Mouse (Mus musculus) heart, embryonic 16.5 days (tissue): ENCODE results near the gene Upk3b. TPM values are rescaled to one million over a fixed set of nuclear protein-coding genes. Genes with fewer than 3 reads are reported as not detected.
"Not testable (repeated sequence)": the region's sequence is repeated elsewhere in the genome, so short reads cannot be mapped to it uniquely, and the experiment has no call there.

Source experiments
- ATAC-seq: fragments of 200-750 bp; cut with Nextera tagmentation; replicated peaks from 2 replicates; pipeline ENCODE4 v1.8.0; 2017; ENCODE audit warnings: moderate number of reproducible peaks; ENCODE audit not compliant: insufficient read depth, low FRiP score; ENCODE audit errors: extremely low read depth
- H3K27ac ChIP-seq: fragments of 300-500 bp; sonication (generic); 2 replicates; pipeline ENCODE4 v1.5.1; 2014; ENCODE audit warnings: mild to moderate bottlenecking, low read length, control low read depth, moderate library complexity
- H3K27me3 ChIP-seq: fragments of 300-500 bp; sonication (generic); 2 replicates; pipeline ENCODE4 v1.6.1; 2014; ENCODE audit warnings: low read length, mixed read lengths; ENCODE audit not compliant: control insufficient read depth, insufficient read depth
- H3K36me3 ChIP-seq: fragments of 300-500 bp; sonication (generic); 2 replicates; pipeline ENCODE4 v1.6.1; 2014; ENCODE audit not compliant: control insufficient read depth, insufficient read depth
- H3K4me1 ChIP-seq: fragments of 300-500 bp; sonication (generic); 2 replicates; pipeline ENCODE4 v1.6.1; 2014; ENCODE audit warnings: low read length, mixed read lengths; ENCODE audit not compliant: control insufficient read depth, insufficient read depth
- H3K4me2 ChIP-seq: fragments of 300-500 bp; sonication (generic); 2 replicates; pipeline ENCODE4 v1.6.1; 2014; ENCODE audit warnings: low read depth, mild to moderate bottlenecking, control low read depth, low read length
- H3K4me3 ChIP-seq: fragments of 300-500 bp; sonication (generic); 2 replicates; pipeline ENCODE4 v1.5.1; 2014; ENCODE audit warnings: mild to moderate bottlenecking, control low read depth, low read length
- H3K9ac ChIP-seq: fragments of 300-500 bp; sonication (generic); 2 replicates; pipeline ENCODE4 v1.6.1; 2014; ENCODE audit warnings: low read length, control low read depth
- H3K9me3 ChIP-seq: fragments of 300-500 bp; sonication (generic); replicated peaks from 2 replicates; pipeline ENCODE4 v1.6.1; 2016; ENCODE audit warnings: low read length; ENCODE audit not compliant: control insufficient read depth
- WGBS: fragments of 180-500 bp; shearing (Covaris S2); extraction: QIAGEN DNeasy Blood & Tissue Kit; methylation state at CpG from one replicate; pipeline ENCODE4 v1.1.7; 2014; 5-methylcytosine and 5-hydroxymethylcytosine counted together
- polyA plus RNA-seq: library from polyadenylated mRNA; unstranded; fragments of >200 nt; fragmentation: Nextera tagmentation; extraction: Ambion mirVana; gene quantifications from 2 replicates; pipeline ENCODE4 v1.2.1, GENCODE M21; 2015

Gene Upk3b
- polyA plus RNA-seq, 1 experiment from 2014 or later, result 28.7 TPM

- no peak for ATAC-seq
- Histone ChIP-seq H3K4me3 (no peak overlapping the region), H3K9ac (no peak overlapping the region), H3K27ac (no peak overlapping the region), H3K4me1 (no peaks in the 10 kb centered on the region), H3K27me3 (no peaks in the 10 kb centered on the region), H3K4me2 (no peak overlapping the region), H3K9me3 (no peaks in the 10 kb centered on the region), H3K36me3 (no peaks in the 10 kb centered on the region)
- WGBS, result 69% methylated on average over 13 of the region's 13 CpGs
Observed at GRCm38 (mm10) chr5:136044865-136045264, 6.6 kb downstream of the Upk3b start.

GRCm38 (mm10) chr5:136045408-136045807, 7.1 kb downstream of the Upk3b start:
- WGBS, result 37% methylated on average over 9 of the region's 9 CpGs
- Histone ChIP-seq H3K9ac (no peak overlapping the region), H3K4me3 (no peak overlapping the region), H3K9me3 (no peaks in the 10 kb centered on the region), H3K27ac (no peak overlapping the region), H3K4me1 (no peaks in the 10 kb centered on the region), H3K27me3 (no peaks in the 10 kb centered on the region), H3K4me2 (no peak overlapping the region), H3K36me3 (no peaks in the 10 kb centered on the region)
- ATAC-seq, result no peak

- H3K9ac ChIP-seq, result no peak overlapping the region
- no peak overlapping the region for H3K4me2 ChIP-seq
- H3K4me3 ChIP-seq, result no peak overlapping the region
- no peaks in the 10 kb centered on the region for H3K9me3 ChIP-seq
- no peak overlapping the region for H3K27ac ChIP-seq
- ATAC-seq, result 0 out of 2 replicates have a peak, but pooled peaks have one; percentile 30
- H3K4me1 ChIP-seq, result no peaks in the 10 kb centered on the region
- 3% methylated on average over 10 of the region's 10 CpGs for WGBS
- H3K36me3 ChIP-seq, result no peaks in the 10 kb centered on the region
- no peaks in the 10 kb centered on the region for H3K27me3 ChIP-seq
Observed at GRCm38 (mm10) chr5:136045987-136046386, 7.7 kb downstream of the Upk3b start.

- not testable (repeated sequence) for H3K4me2 ChIP-seq, H3K27ac ChIP-seq, H3K27me3 ChIP-seq, H3K36me3 ChIP-seq, H3K4me3 ChIP-seq, H3K9ac ChIP-seq, H3K9me3 ChIP-seq, ATAC-seq
- H3K4me1 ChIP-seq, result peaks cover 10% of the 10 kb centered on the region
Observed at GRCm38 (mm10) chr5:136048541-136048940, 10.2 kb downstream of the Upk3b start.

GRCm38 (mm10) chr5:136049926-136050325, 11.6 kb downstream of the Upk3b start:
- no peak for ATAC-seq
- Histone ChIP-seq H3K27ac (no peak overlapping the region), H3K9me3 (no peaks in the 10 kb centered on the region), H3K4me3 (no peak overlapping the region), H3K36me3 (no peaks in the 10 kb centered on the region), H3K9ac (no peak overlapping the region), H3K27me3 (no peaks in the 10 kb centered on the region), H3K4me1 (peaks cover 10% of the 10 kb centered on the region), H3K4me2 (no peak overlapping the region)
- WGBS, result 57% methylated on average over 6 of the region's 6 CpGs

- Histone ChIP-seq H3K27me3 (no peaks in the 10 kb centered on the region), H3K4me2 (0 out of 2 replicates have a peak overlapping the region, but pooled peaks have one; percentile 9), H3K36me3 (no peaks in the 10 kb centered on the region), H3K4me1 (peaks cover 10% of the 10 kb centered on the region), H3K27ac (peak overlapping the region; percentile 66), H3K9me3 (no peaks in the 10 kb centered on the region), H3K4me3 (no peak overlapping the region), H3K9ac (no peak overlapping the region)
- WGBS, result 16% methylated on average over 10 of the region's 10 CpGs
- peak; percentile 85 for ATAC-seq
Observed at GRCm38 (mm10) chr5:136051231-136052085, 13.2 kb downstream of the Upk3b start.

- WGBS, result 76% methylated on average over 8 of the region's 8 CpGs
- H3K9ac ChIP-seq, result no peak overlapping the region
- no peak for ATAC-seq
- H3K27me3 ChIP-seq, result peaks cover 3% of the 10 kb centered on the region; the same call in 1 of the 2 replicates
- no peaks in the 10 kb centered on the region for H3K36me3 ChIP-seq
- no peak overlapping the region for H3K4me2 ChIP-seq
- no peak overlapping the region for H3K27ac ChIP-seq
- peaks cover 10% of the 10 kb centered on the region for H3K4me1 ChIP-seq
- H3K4me3 ChIP-seq, result no peak overlapping the region
- no peaks in the 10 kb centered on the region for H3K9me3 ChIP-seq
Observed at GRCm38 (mm10) chr5:136052861-136053655, 14.8 kb downstream of the Upk3b start.

GRCm38 (mm10) chr5:136054301-136055077, 16.2 kb downstream of the Upk3b start, which contains the start of gene Upk3bl:
Upk3bl (plus strand) TSS chr5:136054492.
- no peak for ATAC-seq
- no peaks in the 10 kb centered on the region for H3K9me3 ChIP-seq
- WGBS, result 87% methylated on average over 11 of the region's 11 CpGs
- no peak within 1 kb of the TSS for H3K4me2 ChIP-seq
- no peak within 1 kb of the TSS for H3K4me3 ChIP-seq
- no peak within 1 kb of the TSS for H3K27ac ChIP-seq
- peaks cover 4% of the 10 kb centered on the region; the same call in 1 of the 2 replicates for H3K27me3 ChIP-seq
- H3K4me1 ChIP-seq, result peaks cover 10% of the 10 kb centered on the region
- H3K36me3 ChIP-seq, result no peaks in the 10 kb centered on the region
- no peak within 1 kb of the TSS for H3K9ac ChIP-seq
